Mouse (Mus musculus) hindbrain, embryonic 10.5 days (tissue): ENCODE data around the gene Ccin. TPM values are rescaled to one million over a fixed set of nuclear protein-coding genes. Genes with fewer than 3 reads are reported as not detected.

ENCODE experiments used
- DNase-seq: peaks from one replicate; pipeline ENCODE4 v3.0.0-alpha.2; 2017; ENCODE audit warnings: low spot score
- H3K27ac ChIP-seq: fragments of 300-500 bp; sonication (generic); 2 replicates; pipeline ENCODE4 v1.5.1; 2016; ENCODE audit warnings: mild to moderate bottlenecking, moderate library complexity
- H3K27me3 ChIP-seq: fragments of 300-500 bp; sonication (generic); 2 replicates; pipeline ENCODE4 v1.6.1; 2016; ENCODE audit warnings: mild to moderate bottlenecking; ENCODE audit not compliant: poor library complexity, insufficient read depth, severe bottlenecking
- H3K36me3 ChIP-seq: fragments of 300-500 bp; sonication (generic); 2 replicates; pipeline ENCODE4 v1.6.1; 2016; ENCODE audit warnings: mild to moderate bottlenecking, moderate library complexity
- H3K4me1 ChIP-seq: fragments of 300-500 bp; sonication (generic); replicated peaks from 2 replicates; pipeline ENCODE4 v1.6.1; 2016; ENCODE audit warnings: mild to moderate bottlenecking
- H3K4me3 ChIP-seq: fragments of 300-500 bp; sonication (generic); 2 replicates; pipeline ENCODE4 v1.5.1; 2016; ENCODE audit warnings: mild to moderate bottlenecking, moderate library complexity
- H3K9me3 ChIP-seq: fragments of 300-500 bp; sonication (generic); 2 replicates; pipeline ENCODE4 v1.6.1; 2016; ENCODE audit warnings: mild to moderate bottlenecking, moderate library complexity
- WGBS: fragments of 180-500 bp; shearing (Covaris S2); methylation state at CpG from one replicate; pipeline ENCODE4 v1.1.7; 2016; 5-methylcytosine and 5-hydroxymethylcytosine counted together
- polyA plus RNA-seq: library from polyadenylated mRNA; unstranded; fragments of >200 nt; fragmentation: Nextera tagmentation; extraction: Ambion mirVana; gene quantifications from 2 replicates; pipeline ENCODE4 v1.2.1, GENCODE M21; 2016

The Ccin gene
- polyA plus RNA-seq, 1 experiment from 2014 or later = not detected

GRCm38 (mm10) chr4:44004623-44005409 is 21.5 kb downstream of the Ccin start:
- peaks cover 4% of the 10 kb centered on the region; the same call in 1 of the 2 replicates for H3K9me3 ChIP-seq
- no peak overlapping the region for H3K27ac ChIP-seq
- no peak for DNase-seq
- no peaks in the 10 kb centered on the region for H3K36me3 ChIP-seq
- H3K4me1 ChIP-seq = no peaks in the 10 kb centered on the region
- no peaks in the 10 kb centered on the region for H3K27me3 ChIP-seq
- H3K4me3 ChIP-seq = no peak overlapping the region
- WGBS = 73% methylated on average over 3 of the region's 3 CpGs

DNA sequence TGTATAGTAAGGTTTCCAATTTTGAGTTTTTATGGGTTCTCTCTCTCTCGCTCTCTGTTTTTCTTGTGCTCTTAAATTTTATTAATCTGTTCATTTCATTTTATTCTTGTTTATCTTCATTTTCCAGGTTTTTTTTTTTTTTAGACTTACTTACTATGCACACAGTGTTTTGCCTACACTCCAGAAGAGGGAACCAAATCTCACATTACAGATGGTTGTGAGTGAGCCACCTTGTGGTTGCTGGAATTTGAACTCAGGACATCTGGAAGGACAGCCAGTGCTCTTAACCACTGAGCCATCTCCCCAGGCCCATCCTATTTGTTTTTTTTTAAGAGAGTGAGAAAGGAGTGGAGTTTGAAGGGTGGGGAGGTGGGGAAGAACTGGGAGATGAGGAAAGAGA is 26.9 kb downstream of the Ccin start:
- 93% methylated on average over 1 of the region's 1 CpGs for WGBS
- Histone ChIP-seq H3K27ac (no peak overlapping the region), H3K4me1 (peaks cover 20% of the 10 kb centered on the region), H3K36me3 (peaks cover 4% of the 10 kb centered on the region; the same call in 1 of the 2 replicates), H3K9me3 (peaks cover 4% of the 10 kb centered on the region; the same call in 1 of the 2 replicates), H3K27me3 (no peaks in the 10 kb centered on the region), H3K4me3 (no peak overlapping the region)
- no peak for DNase-seq

- Histone ChIP-seq H3K27me3 (no peaks in the 10 kb centered on the region), H3K27ac (no peak overlapping the region), H3K4me1 (peaks cover 20% of the 10 kb centered on the region), H3K4me3 (no peak overlapping the region), H3K36me3 (peaks cover 8% of the 10 kb centered on the region; the same call in 1 of the 2 replicates), H3K9me3 (no peaks in the 10 kb centered on the region)
- 43% methylated on average over 2 of the region's 2 CpGs for WGBS
- DNase-seq = no peak
Observed at GRCm38 (mm10) chr4:44010893-44011292, 27.6 kb downstream of the Ccin start.

- no peaks in the 10 kb centered on the region for H3K27me3 ChIP-seq
- no peak for DNase-seq
- peaks cover 15% of the 10 kb centered on the region; the same call in 1 of the 2 replicates for H3K36me3 ChIP-seq
- H3K4me3 ChIP-seq = peak overlapping the region; percentile 99
- 79% methylated on average over 3 of the region's 3 CpGs for WGBS
- peaks cover 20% of the 10 kb centered on the region for H3K4me1 ChIP-seq
- peak overlapping the region; percentile 90 for H3K27ac ChIP-seq
- no peaks in the 10 kb centered on the region for H3K9me3 ChIP-seq
Observed at GRCm38 (mm10) chr4:44011799-44012198, 28.5 kb downstream of the Ccin start.

GRCm38 (mm10) chr4:44012376-44013367 is 29.4 kb downstream of the Ccin start:
- Histone ChIP-seq H3K4me3 (peak overlapping the region; percentile 99), H3K36me3 (peaks cover 23% of the 10 kb centered on the region), H3K9me3 (no peaks in the 10 kb centered on the region), H3K4me1 (peaks cover 20% of the 10 kb centered on the region), H3K27ac (peak overlapping the region; percentile 90), H3K27me3 (no peaks in the 10 kb centered on the region)
- WGBS = under 1% methylated on average over 77 of the region's 77 CpGs
- peak; percentile 94 for DNase-seq

DNA sequence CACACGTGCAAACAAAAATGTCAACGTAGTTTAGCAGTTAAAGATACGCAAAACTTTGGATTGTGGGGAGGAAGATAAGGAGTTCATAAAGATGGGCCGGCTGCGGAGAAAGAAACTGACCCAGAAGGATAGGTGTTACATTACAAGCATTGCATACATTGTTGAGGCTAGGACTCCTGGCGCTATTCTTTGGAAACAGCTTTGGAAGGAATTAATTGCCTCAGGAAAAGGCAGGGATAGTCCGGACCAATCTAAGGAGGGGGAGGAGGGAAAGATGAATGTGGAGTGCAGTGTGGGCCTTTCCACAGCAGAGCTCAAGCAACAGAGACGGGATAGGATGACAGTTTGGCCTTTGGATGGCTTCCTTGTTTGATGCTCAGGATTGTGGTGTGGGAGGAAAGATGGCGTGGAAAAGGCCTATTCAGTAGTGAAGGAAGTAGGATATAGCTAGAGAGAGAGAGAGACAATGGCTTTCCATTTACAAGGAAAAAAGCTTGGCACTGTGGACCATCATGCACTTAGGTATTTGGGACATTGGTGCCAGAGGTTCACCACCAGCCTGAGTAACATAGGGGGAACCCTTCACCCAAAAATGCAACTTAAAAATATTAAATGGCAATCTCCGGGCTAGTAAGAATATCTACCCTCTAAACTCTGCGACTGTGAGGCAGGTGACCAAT is 30.2 kb downstream of the Ccin start:
- Histone ChIP-seq H3K4me1 (peaks cover 20% of the 10 kb centered on the region), H3K9me3 (no peaks in the 10 kb centered on the region), H3K27ac (peak overlapping the region; percentile 90; the same call in 1 of the 2 replicates), H3K4me3 (peak overlapping the region; percentile 99), H3K36me3 (peaks cover 28% of the 10 kb centered on the region), H3K27me3 (no peaks in the 10 kb centered on the region)
- DNase-seq = no peak
- WGBS = 33% methylated on average over 11 of the region's 11 CpGs

- WGBS = 97% methylated on average over 4 of the region's 4 CpGs
- Histone ChIP-seq H3K4me3 (no peak overlapping the region), H3K9me3 (no peaks in the 10 kb centered on the region), H3K27me3 (no peaks in the 10 kb centered on the region), H3K36me3 (peaks cover 53% of the 10 kb centered on the region), H3K4me1 (peaks cover 20% of the 10 kb centered on the region), H3K27ac (no peak overlapping the region)
- no peak for DNase-seq
Observed at GRCm38 (mm10) chr4:44016071-44016470, 32.8 kb downstream of the Ccin start.

- DNase-seq = no peak
- no peak overlapping the region for H3K27ac ChIP-seq
- H3K9me3 ChIP-seq = no peaks in the 10 kb centered on the region
- peaks cover 61% of the 10 kb centered on the region for H3K36me3 ChIP-seq
- H3K4me1 ChIP-seq = peaks cover 19% of the 10 kb centered on the region
- 94% methylated on average over 12 of the region's 12 CpGs for WGBS
- H3K27me3 ChIP-seq = 0 out of 2 replicates have a peak, but pooled peaks cover 3% of the 10 kb centered on the region
- no peak overlapping the region for H3K4me3 ChIP-seq
Observed at GRCm38 (mm10) chr4:44016791-44017190, 33.5 kb downstream of the Ccin start.

DNA sequence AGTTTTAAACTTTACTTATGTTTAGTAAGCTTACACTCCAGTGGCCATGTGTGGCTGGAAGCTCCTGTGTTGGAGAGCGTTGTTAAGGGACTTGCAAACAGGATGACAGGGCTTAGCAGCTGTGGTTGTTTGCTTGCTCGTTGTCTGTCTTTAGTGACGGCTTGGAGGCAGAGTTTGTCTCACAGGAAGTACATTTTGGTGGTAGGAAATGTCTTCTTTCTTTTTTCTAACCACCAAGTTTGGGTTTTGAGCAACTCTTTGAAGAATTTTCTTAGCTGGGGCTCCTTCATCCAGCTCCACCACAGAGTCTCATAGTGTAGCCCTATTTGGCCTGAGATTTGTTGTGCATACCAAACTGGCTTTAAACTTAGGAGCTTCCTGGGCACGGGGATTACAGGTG is 39.0 kb downstream of the Ccin start:
- Histone ChIP-seq H3K27ac (no peak overlapping the region), H3K36me3 (peaks cover 96% of the 10 kb centered on the region), H3K4me1 (no peaks in the 10 kb centered on the region), H3K9me3 (no peaks in the 10 kb centered on the region), H3K27me3 (peaks cover 52% of the 10 kb centered on the region), H3K4me3 (no peak overlapping the region)
- DNase-seq = no peak
- WGBS = 92% methylated on average over 4 of the region's 4 CpGs

DNA sequence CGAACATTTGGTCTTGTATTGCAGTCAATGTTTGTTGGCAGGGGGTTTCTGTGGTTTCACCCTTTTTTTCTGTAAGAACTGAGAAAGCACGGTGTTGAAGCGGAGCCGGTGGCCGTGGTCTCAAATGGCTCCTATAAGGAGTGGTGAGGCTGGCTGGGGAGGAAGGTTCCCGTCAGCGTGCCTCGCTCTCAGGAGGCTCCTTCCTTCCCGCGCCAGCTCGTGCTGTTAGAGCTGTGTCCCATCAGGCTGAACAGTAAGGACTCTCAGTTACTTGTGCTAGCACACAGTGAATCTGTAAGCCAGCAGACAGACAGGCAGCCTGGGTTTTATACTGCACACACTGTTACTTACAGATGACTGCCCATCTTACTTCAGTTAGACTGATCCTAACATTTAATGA is 39.5 kb downstream of the Ccin start:
- Histone ChIP-seq H3K27ac (no peak overlapping the region), H3K36me3 (peaks cover 97% of the 10 kb centered on the region), H3K4me1 (peaks cover under 1% of the 10 kb centered on the region; the same call in 1 of the 2 replicates), H3K27me3 (peaks cover 55% of the 10 kb centered on the region), H3K9me3 (no peaks in the 10 kb centered on the region), H3K4me3 (no peak overlapping the region)
- DNase-seq = no peak
- 94% methylated on average over 11 of the region's 11 CpGs for WGBS

DNA sequence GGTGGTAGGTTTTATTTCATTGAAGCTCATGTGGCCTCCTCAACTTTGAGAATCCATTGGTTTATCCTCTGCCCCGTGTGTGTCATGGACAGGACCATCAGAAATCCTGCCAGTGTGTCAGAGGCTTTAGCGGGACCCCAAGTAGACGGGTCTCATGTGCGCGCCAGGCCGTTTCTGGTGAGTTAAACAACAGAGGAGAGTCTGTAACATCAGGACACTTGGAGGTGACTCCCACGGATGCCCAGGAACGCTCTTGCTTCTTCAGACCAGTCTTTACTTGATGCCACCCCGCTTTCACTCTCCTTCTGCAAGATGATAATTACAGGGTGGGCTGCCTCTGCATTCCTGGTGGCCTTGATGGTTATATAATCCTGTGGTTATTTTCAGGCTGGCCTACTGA is 40.4 kb downstream of the Ccin start:
- H3K9me3 ChIP-seq = no peaks in the 10 kb centered on the region
- H3K4me3 ChIP-seq = no peak overlapping the region
- H3K4me1 ChIP-seq = peaks cover 8% of the 10 kb centered on the region; the same call in 1 of the 2 replicates
- DNase-seq = no peak
- H3K36me3 ChIP-seq = peaks cover 100% of the 10 kb centered on the region
- H3K27me3 ChIP-seq = peaks cover 55% of the 10 kb centered on the region
- WGBS = 94% methylated on average over 9 of the region's 9 CpGs
- no peak overlapping the region for H3K27ac ChIP-seq

GRCm38 (mm10) chr4:44024241-44024640 is 41.0 kb downstream of the Ccin start:
- Histone ChIP-seq H3K4me3 (no peak overlapping the region), H3K27ac (no peak overlapping the region), H3K36me3 (peaks cover 100% of the 10 kb centered on the region), H3K4me1 (peaks cover 10% of the 10 kb centered on the region; the same call in 1 of the 2 replicates), H3K9me3 (no peaks in the 10 kb centered on the region), H3K27me3 (peaks cover 56% of the 10 kb centered on the region)
- 96% methylated on average over 6 of the region's 6 CpGs for WGBS
- DNase-seq = no peak
